Mouse (Mus musculus): ENCODE results near the gene Ggt6. TPM values are rescaled to one million over a fixed set of nuclear protein-coding genes. Genes with fewer than 3 reads are reported as not detected.

Gene Ggt6
- total RNA-seq, 2 experiments from 2014 or later, result not detected

GRCm38 (mm10) chr11:72409649-72410385 lies 25.5 kb upstream of the Ggt6 start:
- no peak for ATAC-seq (replicated peaks; ENCODE audit: low FRiP score, low TSS enrichment, poor library complexity, severe bottlenecking)

GRCm38 (mm10) chr11:72410521-72411092 lies 24.7 kb upstream of the Ggt6 start:
- no peak for ATAC-seq (replicated peaks; ENCODE audit: low FRiP score, low TSS enrichment, poor library complexity, severe bottlenecking)

- ATAC-seq (replicated peaks; ENCODE audit: low FRiP score, low TSS enrichment, poor library complexity, severe bottlenecking), result peak; percentile 69
Observed at GRCm38 (mm10) chr11:72411093-72411921, 24.0 kb upstream of the Ggt6 start, which contains the start of gene Smtnl2. Smtnl2 (minus strand) TSS chr11:72411713.

GRCm38 (mm10) chr11:72411945-72412344 lies 23.4 kb upstream of the Ggt6 start:
- no peak for ATAC-seq (replicated peaks; ENCODE audit: low FRiP score, low TSS enrichment, poor library complexity, severe bottlenecking)

GRCm38 (mm10) chr11:72413016-72413415 lies 22.3 kb upstream of the Ggt6 start:
- no peak for ATAC-seq (replicated peaks; ENCODE audit: low FRiP score, low TSS enrichment, poor library complexity, severe bottlenecking)

- ATAC-seq (replicated peaks; ENCODE audit: low FRiP score, low TSS enrichment, poor library complexity, severe bottlenecking), result no peak
Observed at GRCm38 (mm10) chr11:72413601-72414190, 21.6 kb upstream of the Ggt6 start.

GRCm38 (mm10) chr11:72415155-72415554 lies 20.2 kb upstream of the Ggt6 start:
- ATAC-seq (replicated peaks; ENCODE audit: low FRiP score, low TSS enrichment, poor library complexity, severe bottlenecking), result peak; percentile 80

GRCm38 (mm10) chr11:72416666-72417065 lies 18.7 kb upstream of the Ggt6 start:
- ATAC-seq (replicated peaks; ENCODE audit: low FRiP score, low TSS enrichment, poor library complexity, severe bottlenecking), result no peak

- ATAC-seq (replicated peaks; ENCODE audit: low FRiP score, low TSS enrichment, poor library complexity, severe bottlenecking), result no peak
Observed at GRCm38 (mm10) chr11:72417376-72417775, 17.9 kb upstream of the Ggt6 start.

- ATAC-seq (replicated peaks; ENCODE audit: low FRiP score, low TSS enrichment, poor library complexity, severe bottlenecking), result no peak
Observed at GRCm38 (mm10) chr11:72418227-72418626, 17.1 kb upstream of the Ggt6 start.

- ATAC-seq (replicated peaks; ENCODE audit: low FRiP score, low TSS enrichment, poor library complexity, severe bottlenecking), result no peak
Observed at GRCm38 (mm10) chr11:72419006-72419405, 16.3 kb upstream of the Ggt6 start.

- no peak for ATAC-seq (replicated peaks; ENCODE audit: low FRiP score, low TSS enrichment, poor library complexity, severe bottlenecking)
Observed at GRCm38 (mm10) chr11:72420460-72421122, 14.7 kb upstream of the Ggt6 start.

GRCm38 (mm10) chr11:72421518-72422278 lies 13.6 kb upstream of the Ggt6 start:
- ATAC-seq (replicated peaks; ENCODE audit: low FRiP score, low TSS enrichment, poor library complexity, severe bottlenecking), result 0 out of 2 replicates have a peak, but pooled peaks have one; percentile 37

- no peak for ATAC-seq (replicated peaks; ENCODE audit: low FRiP score, low TSS enrichment, poor library complexity, severe bottlenecking)
Observed at GRCm38 (mm10) chr11:72423686-72424085, 11.6 kb upstream of the Ggt6 start.

- ATAC-seq (replicated peaks; ENCODE audit: low FRiP score, low TSS enrichment, poor library complexity, severe bottlenecking), result no peak
Observed at GRCm38 (mm10) chr11:72425201-72425600, 10.1 kb upstream of the Ggt6 start.

GRCm38 (mm10) chr11:72426884-72427283 lies 8.4 kb upstream of the Ggt6 start:
- no peak for ATAC-seq (replicated peaks; ENCODE audit: low FRiP score, low TSS enrichment, poor library complexity, severe bottlenecking)

GRCm38 (mm10) chr11:72428694-72429093 lies 6.6 kb upstream of the Ggt6 start:
- peak; percentile 85 for ATAC-seq (replicated peaks; ENCODE audit: low FRiP score, low TSS enrichment, poor library complexity, severe bottlenecking)

- peak; percentile 98 for ATAC-seq (replicated peaks; ENCODE audit: low FRiP score, low TSS enrichment, poor library complexity, severe bottlenecking)
Observed at GRCm38 (mm10) chr11:72429288-72429690, 6.0 kb upstream of the Ggt6 start.
